Mouse (Mus musculus) urinary bladder, postnatal 4 days (tissue): Measurements from ENCODE around the gene Gpx4.

Experiments used
- DNase-seq, 2 experiments: peaks; one replicate each; pipeline ENCODE4 v3.0.0; 2021 to 2022; ENCODE audit warnings: low spot score in 2 of 2

Gpx4 gene

GRCm38 (mm10) chr10:80103032-80103431, 56.1 kb downstream of the Gpx4 start:
- DNase-seq = no peak

GRCm38 (mm10) chr10:80104181-80104580, 57.2 kb downstream of the Gpx4 start:
- no peak for DNase-seq

GRCm38 (mm10) chr10:80105460-80105859, 58.5 kb downstream of the Gpx4 start, which contains the start of gene Sbno2:
Gene Sbno2, minus strand, starts transcription at chr10:80105571.
- DNase-seq = no peak

- DNase-seq = no peak
These were observed 59.0 kb downstream of the Gpx4 start for GRCm38 (mm10) chr10:80105926-80106325.
